In genomic region chr2:34826460-34827231, GRCm38 (mm10) we compare ENCODE assay signal across 8 mouse cellular contexts. TPM values are rescaled to one million over a fixed set of nuclear protein-coding genes. Genes with fewer than 3 reads are reported as not detected.
A peak's percentile ranks its signal among the peaks of the same experiment; 100 is the strongest.
DNase-seq lines count a peak whose midpoint lies in the region; ATAC-seq and TF ChIP-seq lines count a peak whose summit lies in the region.

No protein-coding gene starts in this region.

- H3K27me3 ChIP-seq in hindbrain, embryonic 12.5 days: peaks cover 11% of the 10 kb centered on the region
- no peaks in the 10 kb centered on the region for H3K27me3 ChIP-seq in megakaryocyte, embryonic 14.5 days (replicated peaks)

- H3K4me1 ChIP-seq in lung, adult 2 months (ENCODE audit: control insufficient read depth, insufficient read depth, low read length): peaks cover 11% of the 10 kb centered on the region
- H3K4me1 ChIP-seq in hindbrain, embryonic 12.5 days: peaks cover 17% of the 10 kb centered on the region
- H3K4me1 ChIP-seq in megakaryocyte, embryonic 14.5 days: peaks cover 34% of the 10 kb centered on the region

- TF ChIP-seq CTCF in lung, adult 2 months (IDR thresholded peaks at IDR 0.05; ENCODE audit: insufficient read depth, low read length): no peak

- peak overlapping the region; percentile 90 for H3K4me2 ChIP-seq in hindbrain, embryonic 12.5 days (replicated peaks)

- no peak for TF ChIP-seq POLR2A in lung, adult 2 months (IDR thresholded peaks at IDR 0.05; ENCODE audit: borderline replicate concordance, extremely low read depth, low read depth, low read length)

- no peak for DNase-seq in lung, adult 2 months
- DNase-seq in lung, postnatal 10 days: no peak
- peak; percentile 5 for DNase-seq in embryo, embryonic 11.5 days (ENCODE audit: low read depth, low spot score)
- no peak for DNase-seq in right cerebral cortex, adult 18-20 months
- no peak for DNase-seq in left cerebral cortex, postnatal 4 days
- no peak for DNase-seq in adrenal gland, postnatal 4 days (ENCODE audit: low spot score in 2 of 2)

- H3K27ac ChIP-seq in hindbrain, embryonic 12.5 days: peak overlapping the region; percentile 76

- H3K36me3 ChIP-seq in hindbrain, embryonic 12.5 days: peaks cover 10% of the 10 kb centered on the region; the same call in 1 of the 2 replicates
- H3K36me3 ChIP-seq in megakaryocyte, embryonic 14.5 days (replicated peaks; ENCODE audit: low read length): peaks cover 16% of the 10 kb centered on the region

- ATAC-seq in hindbrain, embryonic 12.5 days (ENCODE audit: low FRiP score): peak; percentile 46; the same call in 1 of the 2 replicates

- 36% methylated on average over 20 of the region's 21 CpGs for WGBS in lung, adult 2 months
- WGBS in hindbrain, embryonic 12.5 days: 34% methylated on average over 20 of the region's 21 CpGs

- H3K4me3 ChIP-seq in lung, adult 2 months (replicated peaks; ENCODE audit: extremely low read depth, low read depth, low read length): peak overlapping the region; percentile 91
- peak overlapping the region; percentile 77 for H3K4me3 ChIP-seq in hindbrain, embryonic 12.5 days
- H3K4me3 ChIP-seq in megakaryocyte, embryonic 14.5 days (replicated peaks): peak overlapping the region; percentile 93

- H3K9ac ChIP-seq in hindbrain, embryonic 12.5 days: peak overlapping the region; percentile 81

- H3K9me3 ChIP-seq in hindbrain, embryonic 12.5 days (replicated peaks): no peaks in the 10 kb centered on the region
- peaks cover 18% of the 10 kb centered on the region for H3K9me3 ChIP-seq in megakaryocyte, embryonic 14.5 days

- intact Hi-C loops in left cerebral cortex, postnatal 4 days (cut with DNase I): no loop called here

RNA-seq across cellular contexts. Expression of gene Fbxw2, which starts 0.5 kb away (rescaled TPM):
- polyA plus RNA-seq in lung, adult 2 months (2012; rRNA removed): 46.0 and 59.3 TPM in 2 replicates
- polyA plus RNA-seq in hindbrain, embryonic 12.5 days (2016; fragmentation: Nextera tagmentation; extraction: Ambion mirVana): 76.8 and 81.8 TPM in 2 replicates
- 2.7 and 16.3 TPM in 2 replicates for polyA plus RNA-seq in megakaryocyte, embryonic 14.5 days (2012; ENCODE audit: insufficient read depth, low replicate concordance)
- 100 to 1,000 TPM; 103 to 104 TPM for total RNA-seq in left cerebral cortex, postnatal 4 days (2021)
- 10 to 100 TPM; 70.4 to 77.6 TPM for total RNA-seq in adrenal gland, postnatal 4 days (2021)

RNA-seq across cellular contexts. Expression of gene Gm34653, which starts 6.2 kb away (rescaled TPM):
- not detected in 2 replicates for polyA plus RNA-seq in lung, adult 2 months (2012; rRNA removed)
- polyA plus RNA-seq in hindbrain, embryonic 12.5 days (2016; fragmentation: Nextera tagmentation; extraction: Ambion mirVana): not detected in 2 replicates
- polyA plus RNA-seq in megakaryocyte, embryonic 14.5 days (2012; ENCODE audit: insufficient read depth, low replicate concordance): not detected in 2 replicates
- total RNA-seq in left cerebral cortex, postnatal 4 days (2021): not detected
- total RNA-seq in adrenal gland, postnatal 4 days (2021): under 1 TPM in 1 of 2 experiments, not detected in 1; 0.17 TPM

RNA-seq across cellular contexts. Expression of gene Rabepk, which starts 26.9 kb away (rescaled TPM):
- polyA plus RNA-seq in lung, adult 2 months (2012; rRNA removed): 18.8 and 24.4 TPM in 2 replicates
- polyA plus RNA-seq in hindbrain, embryonic 12.5 days (2016; fragmentation: Nextera tagmentation; extraction: Ambion mirVana): 24.8 and 27.4 TPM in 2 replicates
- polyA plus RNA-seq in megakaryocyte, embryonic 14.5 days (2012; ENCODE audit: insufficient read depth, low replicate concordance): 4.8 and 9.0 TPM in 2 replicates
- total RNA-seq in left cerebral cortex, postnatal 4 days (2021): 10 to 100 TPM; 22.9 to 25.2 TPM
- 10 to 100 TPM; 29.7 to 31.4 TPM for total RNA-seq in adrenal gland, postnatal 4 days (2021)

RNA-seq across cellular contexts. Expression of gene Cutal, which starts 47.5 kb away (rescaled TPM):
- polyA plus RNA-seq in lung, adult 2 months (2012; rRNA removed): 30.6 and 30.8 TPM in 2 replicates
- 0.23 TPM in 1 of 2 replicates, not detected in the other for polyA plus RNA-seq in hindbrain, embryonic 12.5 days (2016; fragmentation: Nextera tagmentation; extraction: Ambion mirVana)
- polyA plus RNA-seq in megakaryocyte, embryonic 14.5 days (2012; ENCODE audit: insufficient read depth, low replicate concordance): not detected in 2 replicates
- under 1 TPM; 0.20 to 0.52 TPM for total RNA-seq in left cerebral cortex, postnatal 4 days (2021)
- total RNA-seq in adrenal gland, postnatal 4 days (2021): 1 to 10 TPM; 2.4 to 3.0 TPM

RNA-seq across cellular contexts. Expression of gene Psmd5, which starts 48.1 kb away (rescaled TPM):
- 7.8 and 11.7 TPM in 2 replicates for polyA plus RNA-seq in lung, adult 2 months (2012; rRNA removed)
- polyA plus RNA-seq in hindbrain, embryonic 12.5 days (2016; fragmentation: Nextera tagmentation; extraction: Ambion mirVana): 92.0 and 97.1 TPM in 2 replicates
- 2.9 and 3.4 TPM in 2 replicates for polyA plus RNA-seq in megakaryocyte, embryonic 14.5 days (2012; ENCODE audit: insufficient read depth, low replicate concordance)
- total RNA-seq in left cerebral cortex, postnatal 4 days (2021): 10 to 100 TPM; 38.2 to 45.8 TPM
- total RNA-seq in adrenal gland, postnatal 4 days (2021): 10 to 100 TPM; 41.5 to 41.7 TPM
